Mouse (Mus musculus) macrophage (primary cell): ENCODE data around the gene Zbtb21. TPM values are rescaled to one million over a fixed set of nuclear protein-coding genes. Genes with fewer than 3 reads are reported as not detected.
"Not testable (repeated sequence)": the region's sequence is repeated elsewhere in the genome, so short reads cannot be mapped to it uniquely, and the experiment has no call there.

Experiments
- H3K27ac ChIP-seq: fragments of 350-480 bp; formaldehyde crosslinking; 2 replicates; pipeline ENCODE4 v1.9.0; 2021
- H3K36me3 ChIP-seq: fragments of 350-480 bp; formaldehyde crosslinking; 2 replicates; pipeline ENCODE4 v1.9.0; 2021; ENCODE audit errors: inconsistent target
- H3K4me3 ChIP-seq: fragments of 350-480 bp; formaldehyde crosslinking; 2 replicates; pipeline ENCODE4 v1.9.0; 2021; ENCODE audit errors: inconsistent target
- H3K79me2 ChIP-seq: fragments of 350-480 bp; formaldehyde crosslinking; 2 replicates; pipeline ENCODE4 v1.9.0; 2021; ENCODE audit errors: inconsistent target
- WGBS: methylation state at CpG from one replicate; pipeline ENCODE4 v1.1.7; 2026; ENCODE audit warnings: inconsistent platforms; ENCODE audit not compliant: missing documents; 5-methylcytosine and 5-hydroxymethylcytosine counted together
- polyA plus RNA-seq: library from polyadenylated mRNA; stranded (reverse); fragments of 250-400 nt; gene quantifications from 3 replicates; pipeline ENCODE4 v1.2.4, GENCODE M21; 2018; ENCODE audit warnings: inconsistent platforms
- total RNA-seq, 78 experiments: library from RNA; depleted of rRNA; stranded (reverse); fragments of 250-400 nt; gene quantifications; 1 replicate in 9 of 78; 2 replicates in 24 of 78; 3 replicates in 43 of 78; 4 replicates in 2 of 78; pipeline ENCODE4 v1.2.4; 2018; ENCODE audit warnings: inconsistent platforms in 56 of 78

The Zbtb21 gene
- 100 to 1,000 TPM in 17 of 26 experiments, 10 to 100 TPM in 9; 78.4 to 290 (median 111) TPM for total RNA-seq (2018; cell fraction: chromatin; rRNA removed)
- 10 to 100 TPM; 26.5 to 50.0 (median 35.2) TPM for total RNA-seq (2018; cell fraction: cytosol; rRNA removed)
- 100 to 1,000 TPM in 6 of 26 experiments, 10 to 100 TPM in 20; 57.1 to 122 (median 88.7) TPM for total RNA-seq (2018; cell fraction: nucleus; rRNA removed)
- 18.7 to 27.0 TPM (median 20.6 TPM) in 3 replicates for polyA plus RNA-seq

DNA sequence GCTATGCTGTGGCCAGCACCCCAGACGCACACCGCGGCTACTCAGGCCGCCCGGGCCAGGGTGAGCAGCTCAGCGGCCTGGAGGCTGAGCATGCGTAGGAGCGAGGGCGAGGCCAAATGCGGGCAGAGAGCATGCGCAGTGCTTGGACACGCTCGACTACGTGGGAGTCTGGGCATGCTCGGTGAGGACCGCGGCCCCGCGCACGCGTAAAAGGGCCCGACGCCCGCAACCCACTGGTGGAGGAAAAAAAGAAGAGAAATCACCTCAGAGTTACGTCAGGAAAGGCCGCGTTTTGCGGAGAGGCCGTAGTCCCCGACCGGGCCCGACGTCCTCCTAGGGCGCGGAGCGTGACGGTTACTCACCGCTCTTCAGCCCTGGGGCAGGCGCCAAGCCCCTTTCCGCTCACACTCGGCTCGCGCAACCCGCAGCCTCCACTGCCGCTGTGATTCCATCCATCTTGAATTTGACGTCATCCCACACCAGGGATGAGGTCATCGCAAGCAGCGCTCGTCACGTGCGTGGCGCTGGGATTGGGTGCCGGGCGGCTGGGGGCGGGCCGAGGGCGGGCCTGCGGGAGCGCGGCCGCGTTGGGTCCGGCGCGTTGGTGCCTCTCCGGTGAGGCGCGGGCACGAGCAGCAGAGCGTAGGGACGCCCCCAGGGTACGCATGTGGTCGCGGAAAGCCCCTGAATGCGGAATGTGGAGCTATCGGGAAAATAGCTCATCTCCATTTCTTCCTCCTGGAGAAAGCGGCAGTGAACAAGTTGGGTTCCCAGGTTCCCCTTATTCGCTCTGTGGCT lies at the start of gene Zbtb21, which contains the start of gene C2cd2:
TSS of gene Zbtb21 (minus strand) at position 472 of the 798 bp plus-strand sequence.
TSS of gene C2cd2 (minus strand) at position 448 of the 798 bp plus-strand sequence.
- under 1% methylated on average over 64 of the region's 78 CpGs for WGBS

GRCm38 (mm10) chr16:97997383-97997731 lies 34.9 kb upstream of the Zbtb21 start:
- WGBS, result 0% methylated on average over 8 of the region's 8 CpGs
- Histone ChIP-seq H3K36me3 (peaks cover 12% of the 10 kb centered on the region; the same call in 1 of the 2 replicates), H3K79me2 (peaks cover 52% of the 10 kb centered on the region), H3K27ac (peak overlapping the region; percentile 90), H3K4me3 (peak overlapping the region; percentile 61)

More for the DNA sequence above, at the start of gene Zbtb21, which contains the start of gene C2cd2:
- Histone ChIP-seq H3K27ac (peak within 1 kb of the TSS; percentile 94), H3K36me3 (no peaks in the 10 kb centered on the region), H3K4me3 (peak within 1 kb of the TSS; percentile 75), H3K79me2 (peaks cover 45% of the 10 kb centered on the region)

- peaks cover 46% of the 10 kb centered on the region for H3K79me2 ChIP-seq
- H3K4me3 ChIP-seq, result peak within 1 kb of the TSS; percentile 61
- 5% methylated on average over 22 of the region's 22 CpGs for WGBS
- H3K27ac ChIP-seq, result peak within 1 kb of the TSS; percentile 90
- peaks cover 7% of the 10 kb centered on the region; the same call in 1 of the 2 replicates for H3K36me3 ChIP-seq
Measured at GRCm38 (mm10) chr16:97996616-97997382, 34.4 kb upstream of the Zbtb21 start, which contains the start of gene B230307C23Rik. Gene B230307C23Rik (plus strand): TSS chr16:97997315.

- Histone ChIP-seq H3K79me2 (peaks cover 38% of the 10 kb centered on the region), H3K4me3 (peak overlapping the region; percentile 61), H3K27ac (peak overlapping the region; percentile 90), H3K36me3 (peaks cover 7% of the 10 kb centered on the region; the same call in 1 of the 2 replicates)
- 0% methylated on average over 1 of the region's 1 CpGs for WGBS
Measured at GRCm38 (mm10) chr16:97995849-97996615, 33.6 kb upstream of the Zbtb21 start.

DNA sequence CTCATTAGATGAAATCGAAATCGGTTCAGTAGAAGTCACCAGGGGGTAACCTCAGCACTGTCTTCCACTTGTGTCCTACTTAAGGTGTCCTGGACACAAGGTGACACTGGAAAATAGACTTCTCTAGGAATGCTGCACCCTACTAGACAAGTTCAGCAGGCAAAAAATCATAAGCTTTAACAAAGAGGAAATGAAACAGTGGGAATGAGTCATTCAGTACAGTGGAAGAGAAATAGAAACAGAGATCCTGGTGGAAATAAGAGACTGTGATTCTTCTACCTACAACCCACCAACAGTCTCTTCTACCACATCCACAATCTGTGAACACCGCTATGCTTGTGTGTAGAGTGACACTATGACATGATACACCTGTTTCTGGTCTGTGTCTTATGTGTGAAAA lies 30.1 kb upstream of the Zbtb21 start:
- not testable (repeated sequence) for H3K4me3 ChIP-seq, H3K79me2 ChIP-seq, H3K36me3 ChIP-seq
- 84% methylated on average over 3 of the region's 3 CpGs for WGBS
- H3K27ac ChIP-seq, result 0 out of 2 replicates have a peak overlapping the region, but pooled peaks have one; percentile 4

DNA sequence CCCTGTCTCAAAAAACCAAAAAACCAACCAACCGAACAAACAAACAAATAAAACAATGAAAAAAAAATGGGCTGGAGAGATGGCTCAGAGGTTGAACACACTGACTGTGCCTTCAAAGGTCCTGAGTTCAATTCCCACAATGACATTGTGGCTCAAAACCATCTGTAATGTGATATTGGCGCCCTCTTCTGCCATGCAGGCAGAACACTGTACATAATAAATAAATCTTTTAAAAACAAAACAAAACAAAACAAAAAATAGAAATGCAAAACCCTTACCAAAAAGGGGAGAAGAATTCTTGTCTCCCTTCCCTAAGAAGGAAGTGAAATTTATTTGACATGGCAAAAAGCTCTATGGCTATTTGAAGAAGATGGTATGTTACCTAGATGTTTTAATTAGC lies 29.1 kb upstream of the Zbtb21 start:
- H3K36me3 ChIP-seq, result no peaks in the 10 kb centered on the region
- WGBS, result 93% methylated on average over 2 of the region's 2 CpGs
- H3K27ac ChIP-seq, result no peak overlapping the region
- no peaks in the 10 kb centered on the region for H3K79me2 ChIP-seq
- no peak overlapping the region for H3K4me3 ChIP-seq

GRCm38 (mm10) chr16:97984589-97984988 lies 22.2 kb upstream of the Zbtb21 start:
- Histone ChIP-seq H3K4me3 (no peak overlapping the region), H3K27ac (no peak overlapping the region), H3K79me2 (no peaks in the 10 kb centered on the region), H3K36me3 (no peaks in the 10 kb centered on the region)
- 81% methylated on average over 2 of the region's 5 CpGs for WGBS

GRCm38 (mm10) chr16:97981362-97981761 lies 18.9 kb upstream of the Zbtb21 start:
- H3K36me3 ChIP-seq, result no peaks in the 10 kb centered on the region
- H3K4me3 ChIP-seq, result no peak overlapping the region
- 83% methylated on average over 1 of the region's 1 CpGs for WGBS
- H3K79me2 ChIP-seq, result no peaks in the 10 kb centered on the region
- H3K27ac ChIP-seq, result no peak overlapping the region

GRCm38 (mm10) chr16:97977722-97978121 lies 15.3 kb upstream of the Zbtb21 start:
- Histone ChIP-seq H3K36me3 (no peaks in the 10 kb centered on the region), H3K79me2 (no peaks in the 10 kb centered on the region), H3K4me3 (no peak overlapping the region), H3K27ac (no peak overlapping the region)
- WGBS, result 83% methylated on average over 3 of the region's 3 CpGs

- WGBS, result 75% methylated on average over 1 of the region's 1 CpGs
- Histone ChIP-seq H3K36me3 (no peaks in the 10 kb centered on the region), H3K27ac (no peak overlapping the region), H3K79me2 (no peaks in the 10 kb centered on the region), H3K4me3 (no peak overlapping the region)
Measured at GRCm38 (mm10) chr16:97977277-97977676, 14.9 kb upstream of the Zbtb21 start.

- Histone ChIP-seq H3K79me2 (peaks cover 28% of the 10 kb centered on the region), H3K4me3 (no peak overlapping the region), H3K27ac (no peak overlapping the region), H3K36me3 (no peaks in the 10 kb centered on the region)
- WGBS, result 44% methylated on average over 3 of the region's 3 CpGs
Measured at GRCm38 (mm10) chr16:97963956-97964540, 1.6 kb upstream of the Zbtb21 start.

DNA sequence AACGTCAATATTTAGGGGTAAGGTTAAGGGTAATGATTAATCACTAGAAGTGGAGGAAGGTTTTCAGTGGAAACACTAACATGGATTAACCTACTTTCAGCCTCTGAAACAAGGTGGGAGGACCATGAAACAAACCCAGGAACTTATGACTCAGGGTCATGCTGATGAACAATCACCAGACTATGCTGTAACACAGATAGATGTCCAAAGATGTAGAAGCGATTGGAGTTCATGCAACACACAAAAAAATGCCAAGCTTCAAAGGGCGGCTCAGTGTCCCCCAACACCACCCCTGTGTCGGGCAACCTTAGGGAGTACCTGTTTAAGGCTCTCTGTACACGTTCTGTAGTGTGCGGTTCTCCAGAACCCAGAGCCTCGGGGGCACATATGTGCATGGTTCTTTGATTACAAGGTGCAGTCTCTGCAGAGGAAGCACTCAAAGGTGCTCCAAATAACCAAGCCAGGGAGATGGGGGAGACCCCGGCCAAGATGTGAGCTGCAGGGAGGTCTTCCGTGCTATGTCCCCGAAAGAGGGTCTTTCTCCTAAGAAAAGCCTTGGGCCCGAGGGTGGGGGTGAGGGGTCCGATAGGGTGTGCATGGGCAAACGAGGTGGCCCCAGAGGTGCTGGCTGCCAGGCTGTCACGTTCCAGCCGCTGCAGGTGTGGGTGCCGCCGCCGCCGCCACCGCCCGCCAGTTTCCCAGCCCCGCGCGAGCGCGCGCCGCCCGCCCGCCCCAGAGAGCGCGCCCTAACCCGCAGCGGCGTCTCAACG lies 856 bp downstream of the Zbtb21 start:
- Histone ChIP-seq H3K36me3 (peaks cover 2% of the 10 kb centered on the region; the same call in 1 of the 2 replicates), H3K4me3 (peak overlapping the region; percentile 75), H3K27ac (peak overlapping the region; percentile 94), H3K79me2 (peaks cover 52% of the 10 kb centered on the region)
- 6% methylated on average over 36 of the region's 36 CpGs for WGBS

DNA sequence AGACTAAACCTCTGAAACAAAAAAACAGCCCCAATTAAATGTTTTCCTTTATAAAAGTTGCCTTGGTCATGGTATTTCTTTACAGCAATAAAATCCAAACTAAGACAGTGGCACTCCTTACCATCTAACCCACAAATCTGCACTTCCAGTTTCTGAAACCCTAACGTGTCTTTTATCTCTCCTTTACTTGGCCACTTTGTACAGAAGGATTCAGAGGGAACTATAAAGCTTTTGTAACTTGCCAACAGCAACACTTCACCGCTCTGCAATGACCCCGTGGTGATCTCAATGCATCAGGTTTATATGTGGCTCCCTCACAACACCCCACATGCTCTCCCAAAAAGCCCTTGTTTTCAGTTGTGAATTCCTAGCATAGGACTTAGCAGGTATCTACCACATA lies 2.1 kb downstream of the Zbtb21 start:
- H3K36me3 ChIP-seq, result peaks cover 12% of the 10 kb centered on the region; the same call in 1 of the 2 replicates
- no peak overlapping the region for H3K4me3 ChIP-seq
- WGBS, result 100% methylated on average over 3 of the region's 3 CpGs
- peaks cover 65% of the 10 kb centered on the region for H3K79me2 ChIP-seq
- peak overlapping the region; percentile 94; the same call in 1 of the 2 replicates for H3K27ac ChIP-seq
